In genomic region chr8:78023467-78023866, GRCm38 (mm10) we compare ENCODE assay signal across 12 mouse cellular contexts.
DNase-seq lines count a peak whose midpoint lies in the region; ATAC-seq and TF ChIP-seq lines count a peak whose summit lies in the region.
"Had no signal": no experiment of that assay in that cellular context is flagged by ENCODE, and none has a peak within 500 bp of the region (broad histone marks: within the 10 kb centered on the region; RNA-seq: fewer than 3 reads in every experiment).

No protein-coding gene starts in this region.

- intact Hi-C loops in left cerebral cortex, postnatal 14 days (cut with DNase I), result no loop called here

- H3K4me1 ChIP-seq in heart, embryonic 13.5 days, result peaks cover 44% of the 10 kb centered on the region
- peaks cover 8% of the 10 kb centered on the region; the same call in 1 of the 2 replicates for H3K4me1 ChIP-seq in embryonic fibroblast, embryonic 13.5 days (ENCODE audit: control insufficient read depth, insufficient read depth, low read length)
- H3K4me1 ChIP-seq in limb, embryonic 14.5 days (ENCODE audit: control insufficient read depth, insufficient read depth, low read length), result peaks cover 16% of the 10 kb centered on the region
- H3K4me1 ChIP-seq: liver, embryonic 13.5 days had no signal

- TF ChIP-seq CTCF in embryonic fibroblast, embryonic 13.5 days (IDR thresholded peaks at IDR 0.05; ENCODE audit: borderline replicate concordance, insufficient read depth, low read length), result no peak

- H3K4me3 ChIP-seq in heart, embryonic 13.5 days, result no peak overlapping the region
- H3K4me3 ChIP-seq in embryonic fibroblast, embryonic 13.5 days (ENCODE audit: insufficient read depth, low read length), result no peak overlapping the region
- H3K4me3 ChIP-seq in limb, embryonic 14.5 days (replicated peaks; ENCODE audit: low read length), result no peak overlapping the region
- H3K4me3 ChIP-seq: liver, embryonic 13.5 days had no signal

- no peak overlapping the region for H3K9ac ChIP-seq in heart, embryonic 13.5 days
- peak overlapping the region; percentile 21; the same call in 1 of the 2 replicates for H3K9ac ChIP-seq in limb, embryonic 14.5 days (ENCODE audit: low read depth, low read length, severe bottlenecking)
- H3K9ac ChIP-seq: liver, embryonic 13.5 days had no signal

- DNase-seq in heart, postnatal 4 days, result no peak
- peak; percentile 29 for DNase-seq in 3T3-L1 (ENCODE audit: low read depth, low spot score)
- DNase-seq in limb, embryonic 14.5 days (ENCODE audit: low spot score), result peak; percentile 84
- no peak for DNase-seq in layer of hippocampus, postnatal 25 days (ENCODE audit: extremely low spot score in 1 of 2, low spot score in 1 of 2)
- DNase-seq in left cerebral cortex, postnatal 14 days (ENCODE audit: low spot score in 2 of 2), result no peak
- DNase-seq: cerebellum, adult 2 months; gastrocnemius, postnatal 10 days; liver, embryonic 13.5 days had no signal

- ATAC-seq in heart, embryonic 13.5 days (ENCODE audit: extremely low read depth, insufficient number of reproducible peaks, low FRiP score, low TSS enrichment), result no peak
- ATAC-seq in limb, embryonic 14.5 days (ENCODE audit: low FRiP score, low read depth), result peak; percentile 84
- ATAC-seq in granulocyte monocyte progenitor cell, adult 5-6 weeks (replicated peaks; ENCODE audit: poor library complexity, severe bottlenecking), result no peak

- H3K27me3 ChIP-seq in heart, embryonic 13.5 days (replicated peaks), result no peaks in the 10 kb centered on the region
- H3K27me3 ChIP-seq in limb, embryonic 14.5 days (ENCODE audit: control insufficient read depth, insufficient read depth, low read length), result no peaks in the 10 kb centered on the region
- H3K27me3 ChIP-seq: CH12.LX; liver, embryonic 13.5 days had no signal

- H3K27ac ChIP-seq in heart, embryonic 13.5 days (replicated peaks), result peak overlapping the region; percentile 75
- H3K27ac ChIP-seq in embryonic fibroblast, embryonic 13.5 days (ENCODE audit: insufficient read depth, low read length), result peak overlapping the region; percentile 80
- peak overlapping the region; percentile 59; the same call in 1 of the 2 replicates for H3K27ac ChIP-seq in limb, embryonic 14.5 days (replicated peaks; ENCODE audit: low read depth, low read length)

- H3K4me2 ChIP-seq in heart, embryonic 13.5 days, result no peak overlapping the region
- H3K4me2 ChIP-seq in limb, embryonic 14.5 days (replicated peaks; ENCODE audit: low read depth, low read length, severe bottlenecking), result 0 out of 2 replicates have a peak overlapping the region, but pooled peaks have one; percentile 5
- H3K4me2 ChIP-seq: liver, embryonic 13.5 days had no signal

- no peaks in the 10 kb centered on the region for H3K36me3 ChIP-seq in heart, embryonic 13.5 days
- H3K36me3 ChIP-seq in limb, embryonic 14.5 days (ENCODE audit: control insufficient read depth, insufficient read depth, low read length), result no peaks in the 10 kb centered on the region
- H3K36me3 ChIP-seq: liver, embryonic 13.5 days had no signal

- 27% methylated on average over 7 of the region's 7 CpGs for WGBS in heart, embryonic 13.5 days
- WGBS in limb, embryonic 14.5 days, result 10% methylated on average over 7 of the region's 7 CpGs

- TF ChIP-seq POLR2A in embryonic fibroblast, embryonic 13.5 days (IDR thresholded peaks at IDR 0.05; ENCODE audit: low read depth, low read length), result no peak
- TF ChIP-seq POLR2A in limb, embryonic 14.5 days (IDR thresholded peaks at IDR 0.05; ENCODE audit: borderline replicate concordance, extremely low read depth, insufficient read depth, insufficient read length), result no peak

- H3K9me3 ChIP-seq in heart, embryonic 13.5 days, result no peaks in the 10 kb centered on the region
- no peaks in the 10 kb centered on the region for H3K9me3 ChIP-seq in limb, embryonic 14.5 days (ENCODE audit: control insufficient read depth, low read length)
- H3K9me3 ChIP-seq: liver, embryonic 13.5 days had no signal

Comparison
In these comparisons a context has a peak if more than half of its experiments do, and no peak if none do; other contexts are left out.
1. DNase-seq: peak in 3T3-L1 (single experiment) and limb, embryonic 14.5 days (single experiment); none in heart, postnatal 4 days (single experiment), layer of hippocampus, postnatal 25 days (0 of 2) and left cerebral cortex, postnatal 14 days (0 of 2).
2. Peak in every context shown above with its lines, with median percentiles within 50 percentile points of each other: H3K27ac ChIP-seq.